Mouse (Mus musculus): ENCODE results near the gene Dnaja2.

The Dnaja2 gene

GRCm38 (mm10) chr8:85555181-85556145 lies at the start of gene Dnaja2:
Gene Dnaja2 (minus strand): TSS chr8:85555344.
- in situ Hi-C loops (cut with MboI) = no loop called here

DNA sequence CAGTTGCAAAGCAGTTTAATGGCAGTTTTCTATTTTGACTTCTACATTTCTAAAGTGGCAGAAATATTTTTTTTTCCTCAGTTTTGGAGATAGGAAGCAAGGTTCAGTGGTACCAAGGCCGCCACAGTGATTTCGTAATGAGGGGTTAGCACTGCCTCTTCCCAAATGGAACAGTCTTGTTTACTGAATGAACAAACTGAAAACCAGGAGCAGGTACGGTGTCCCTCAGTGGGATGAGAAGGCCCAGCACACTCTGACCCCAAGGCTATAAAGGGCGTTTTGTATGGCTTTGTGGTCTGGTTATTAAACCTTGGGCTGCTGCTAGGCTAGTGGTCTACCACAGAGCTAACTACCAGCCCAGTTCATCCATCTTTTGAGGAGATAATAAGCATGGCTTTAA lies 49.1 kb upstream of the Dnaja2 start:
- in situ Hi-C loops (cut with MboI) = no loop called here

GRCm38 (mm10) chr8:85603203-85603895 lies 48.2 kb upstream of the Dnaja2 start:
- in situ Hi-C loops (cut with MboI) = no loop called here

- in situ Hi-C loops (cut with MboI) = no loop called here
These were observed 47.6 kb upstream of the Dnaja2 start for GRCm38 (mm10) chr8:85602737-85603136.

- in situ Hi-C loops (cut with MboI) = no loop called here
These were observed 46.6 kb upstream of the Dnaja2 start for GRCm38 (mm10) chr8:85601741-85602140.

DNA sequence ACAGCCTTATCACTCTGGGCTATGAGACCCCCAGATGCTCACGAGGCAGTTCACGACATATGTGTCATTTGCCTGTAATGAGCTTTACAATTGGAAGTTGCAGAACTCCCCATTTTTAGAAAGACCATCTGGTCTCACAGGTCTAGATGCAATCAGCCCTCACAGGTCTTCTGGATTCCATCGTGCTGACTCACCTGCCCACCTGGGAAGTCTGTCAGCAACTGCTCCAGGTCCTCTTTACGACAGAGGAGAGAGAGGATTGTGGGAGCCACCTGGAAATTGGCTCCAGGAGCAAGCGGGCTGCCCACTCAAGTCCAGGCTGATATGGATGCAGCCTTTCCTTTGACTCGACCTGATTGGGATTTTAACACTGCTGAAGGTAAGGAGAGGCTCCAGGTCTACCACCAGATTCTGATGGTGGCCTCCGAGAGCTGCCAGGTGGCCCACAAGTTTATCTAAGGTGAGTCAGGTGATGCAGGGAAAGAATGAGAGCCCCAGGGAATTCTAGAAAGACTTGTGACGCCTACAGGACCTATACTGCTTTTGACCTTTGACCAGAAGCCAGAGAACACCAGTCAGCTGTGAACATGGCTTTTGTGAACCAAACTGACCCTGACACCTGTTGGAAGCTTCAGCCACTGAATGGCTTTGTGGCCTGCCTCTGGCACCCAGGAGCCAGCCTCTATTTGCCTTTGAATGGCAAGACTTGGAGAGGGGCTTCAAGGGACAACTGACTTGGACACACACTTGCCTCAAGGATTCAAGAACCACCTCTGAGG lies 42.5 kb upstream of the Dnaja2 start:
- in situ Hi-C loops (cut with MboI) = no loop called here

DNA sequence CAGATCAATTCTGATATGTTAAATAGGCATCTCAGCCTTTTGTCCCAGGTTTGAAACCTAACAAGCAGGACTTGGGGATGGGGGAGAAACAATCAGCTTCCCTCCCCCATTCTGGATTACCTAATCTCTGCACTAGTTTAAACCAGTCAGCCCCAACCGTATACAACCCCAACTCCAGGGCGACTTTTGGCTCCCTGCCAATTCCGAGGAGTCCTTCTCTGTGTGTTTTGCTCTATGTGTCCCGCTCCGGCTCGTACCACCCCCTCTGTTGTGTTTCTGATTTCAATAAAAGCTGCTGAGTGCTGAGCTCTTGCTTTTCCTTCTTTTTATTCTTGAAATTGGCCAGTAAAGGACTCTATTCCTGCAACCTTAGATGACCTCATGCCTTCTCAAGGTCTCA lies 40.2 kb upstream of the Dnaja2 start:
- in situ Hi-C loops (cut with MboI) = no loop called here

GRCm38 (mm10) chr8:85594983-85595382 lies 39.8 kb upstream of the Dnaja2 start:
- in situ Hi-C loops (cut with MboI) = no loop called here

DNA sequence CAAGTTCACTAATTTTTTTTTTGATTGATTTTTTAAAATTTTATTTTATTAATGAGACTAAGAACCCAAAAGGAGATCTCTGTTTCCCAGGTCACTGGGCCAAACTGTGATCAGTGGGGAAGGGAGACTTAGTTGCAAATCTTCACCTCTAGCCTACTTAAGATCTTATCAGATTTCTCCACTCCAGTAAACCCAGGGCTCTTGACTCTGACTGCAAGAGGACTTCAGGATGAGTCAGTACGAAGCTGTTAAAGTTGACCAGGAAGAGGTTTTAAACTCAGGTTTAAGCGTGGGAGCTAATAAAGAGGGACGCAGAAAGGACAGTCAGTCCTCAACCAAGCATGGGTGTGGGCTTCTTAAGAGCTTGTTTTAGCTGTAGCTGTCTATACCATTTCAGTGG lies 38.2 kb upstream of the Dnaja2 start:
- in situ Hi-C loops (cut with MboI) = no loop called here

DNA sequence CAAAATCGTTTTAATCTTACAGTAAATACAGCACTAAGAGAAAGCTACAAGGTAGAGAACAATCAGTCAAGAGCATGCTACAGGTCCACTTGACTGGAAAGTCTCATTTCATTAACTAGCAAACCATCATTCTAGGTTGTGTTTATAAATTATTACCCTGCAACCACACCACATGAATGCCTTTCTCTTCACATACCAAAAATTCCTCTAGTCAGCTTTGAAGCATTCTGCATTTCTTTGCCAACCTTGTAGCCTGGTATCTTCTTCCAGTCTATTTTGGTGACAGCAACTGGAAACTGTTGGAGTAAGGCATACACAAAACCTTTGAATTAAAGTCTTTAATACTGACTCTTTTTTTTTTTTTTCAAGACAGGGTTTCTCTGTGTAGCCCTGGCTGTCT lies 36.4 kb upstream of the Dnaja2 start:
- in situ Hi-C loops (cut with MboI) = no loop called here

- in situ Hi-C loops (cut with MboI) = no loop called here
These were observed 35.1 kb upstream of the Dnaja2 start for GRCm38 (mm10) chr8:85590258-85590657.

GRCm38 (mm10) chr8:85588596-85588995 lies 33.5 kb upstream of the Dnaja2 start:
- in situ Hi-C loops (cut with MboI) = no loop called here

GRCm38 (mm10) chr8:85577666-85578065 lies 22.5 kb upstream of the Dnaja2 start:
- in situ Hi-C loops (cut with MboI) = no loop called here

- in situ Hi-C loops (cut with MboI) = no loop called here
These were observed 18.9 kb upstream of the Dnaja2 start for GRCm38 (mm10) chr8:85573972-85574496.

- in situ Hi-C loops (cut with MboI) = no loop called here
These were observed 15.3 kb upstream of the Dnaja2 start for GRCm38 (mm10) chr8:85570466-85570865.

GRCm38 (mm10) chr8:85567801-85568200 lies 12.7 kb upstream of the Dnaja2 start:
- in situ Hi-C loops (cut with MboI) = no loop called here

- in situ Hi-C loops (cut with MboI) = no loop called here
These were observed 10.0 kb upstream of the Dnaja2 start for GRCm38 (mm10) chr8:85565186-85565585.

- in situ Hi-C loops (cut with MboI) = no loop called here
These were observed 8.2 kb upstream of the Dnaja2 start for GRCm38 (mm10) chr8:85563336-85563735.

DNA sequence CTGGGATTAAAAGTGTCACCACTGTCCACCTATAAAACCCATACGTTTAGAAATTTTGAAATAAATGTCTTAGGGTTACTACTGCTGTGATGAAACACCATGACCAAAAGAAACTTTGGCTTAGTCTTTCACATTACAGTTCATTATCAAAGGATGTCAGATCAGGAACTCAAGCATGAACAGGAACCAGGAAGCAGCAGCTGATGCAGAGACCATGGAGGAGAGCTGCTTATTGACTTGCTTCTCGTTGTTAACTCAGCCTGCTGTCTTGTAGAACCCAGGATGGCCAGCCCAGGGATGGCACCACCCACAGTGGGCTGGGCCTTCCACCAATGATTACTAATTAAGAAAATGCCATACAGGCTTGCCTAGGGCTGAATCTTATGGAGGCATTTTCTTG lies 4.8 kb upstream of the Dnaja2 start:
- in situ Hi-C loops (cut with MboI) = no loop called here

GRCm38 (mm10) chr8:85559201-85559600 lies 4.1 kb upstream of the Dnaja2 start:
- in situ Hi-C loops (cut with MboI) = no loop called here

DNA sequence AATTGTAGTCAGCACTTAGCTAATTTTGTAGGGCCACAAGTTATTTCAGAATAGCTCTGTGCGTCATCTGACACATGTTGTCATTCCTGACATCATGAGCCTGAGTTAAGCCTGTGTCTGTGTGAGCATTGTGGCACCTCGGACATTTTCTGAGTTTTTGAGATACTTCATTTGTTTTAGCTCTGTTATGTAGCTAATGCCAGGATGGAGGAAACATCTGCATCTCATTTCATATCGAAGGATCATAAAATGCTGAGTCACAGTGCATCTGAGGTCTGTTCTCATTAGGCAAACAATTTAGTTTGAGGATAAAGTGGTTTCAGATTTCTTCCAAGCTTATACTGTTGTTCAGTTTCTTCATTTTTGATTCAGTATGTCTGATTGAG lies 2.5 kb upstream of the Dnaja2 start:
- in situ Hi-C loops (cut with MboI) = no loop called here

GRCm38 (mm10) chr8:85556986-85557600 lies 1.9 kb upstream of the Dnaja2 start:
- in situ Hi-C loops (cut with MboI) = no loop called here
